Mouse (Mus musculus) neural tube, embryonic 15.5 days (tissue): ENCODE measurements around the gene Adam15. TPM values are rescaled to one million over a fixed set of nuclear protein-coding genes. Genes with fewer than 3 reads are reported as not detected.

Source experiments
- ATAC-seq: fragments of 200-750 bp; cut with Nextera tagmentation; 2 replicates; pipeline ENCODE4 v1.8.0; 2017; ENCODE audit warnings: mild to moderate bottlenecking, moderate TSS enrichment, moderate library complexity; ENCODE audit not compliant: low FRiP score
- H3K27ac ChIP-seq: fragments of 300-500 bp; sonication (generic); replicated peaks from 2 replicates; pipeline ENCODE4 v1.5.1; 2015; ENCODE audit warnings: mild to moderate bottlenecking, inconsistent platforms
- H3K27me3 ChIP-seq: fragments of 300-500 bp; sonication (generic); replicated peaks from 2 replicates; pipeline ENCODE4 v1.6.1; 2015; ENCODE audit warnings: inconsistent platforms
- H3K36me3 ChIP-seq: fragments of 300-500 bp; sonication (generic); 2 replicates; pipeline ENCODE4 v1.6.1; 2015; ENCODE audit warnings: inconsistent platforms
- H3K4me1 ChIP-seq: fragments of 300-500 bp; sonication (generic); 2 replicates; pipeline ENCODE4 v1.6.1; 2015; ENCODE audit warnings: inconsistent platforms
- H3K4me2 ChIP-seq: fragments of 300-500 bp; sonication (generic); 2 replicates; pipeline ENCODE4 v1.6.1; 2015; ENCODE audit warnings: inconsistent platforms, mild to moderate bottlenecking, moderate library complexity
- H3K4me3 ChIP-seq: fragments of 300-500 bp; sonication (generic); replicated peaks from 2 replicates; pipeline ENCODE4 v1.5.1; 2015; ENCODE audit warnings: mild to moderate bottlenecking, inconsistent platforms
- H3K9ac ChIP-seq: fragments of 300-500 bp; sonication (generic); replicated peaks from 2 replicates; pipeline ENCODE4 v1.6.1; 2015; ENCODE audit warnings: mild to moderate bottlenecking, inconsistent platforms
- H3K9me3 ChIP-seq: fragments of 300-500 bp; sonication (generic); replicated peaks from 2 replicates; pipeline ENCODE4 v1.6.1; 2016; ENCODE audit warnings: inconsistent platforms
- WGBS: fragments of 180-500 bp; shearing (Covaris S2); methylation state at CpG from one replicate; pipeline ENCODE4 v1.1.7; 2015; ENCODE audit warnings: mixed read lengths; 5-methylcytosine and 5-hydroxymethylcytosine counted together
- polyA plus RNA-seq: library from polyadenylated mRNA; unstranded; fragments of >200 nt; fragmentation: Nextera tagmentation; extraction: Ambion mirVana; gene quantifications from 2 replicates; pipeline ENCODE4 v1.2.1, GENCODE M21; 2015

The Adam15 gene
- polyA plus RNA-seq, 1 experiment from 2014 or later, result 69.9 TPM

DNA sequence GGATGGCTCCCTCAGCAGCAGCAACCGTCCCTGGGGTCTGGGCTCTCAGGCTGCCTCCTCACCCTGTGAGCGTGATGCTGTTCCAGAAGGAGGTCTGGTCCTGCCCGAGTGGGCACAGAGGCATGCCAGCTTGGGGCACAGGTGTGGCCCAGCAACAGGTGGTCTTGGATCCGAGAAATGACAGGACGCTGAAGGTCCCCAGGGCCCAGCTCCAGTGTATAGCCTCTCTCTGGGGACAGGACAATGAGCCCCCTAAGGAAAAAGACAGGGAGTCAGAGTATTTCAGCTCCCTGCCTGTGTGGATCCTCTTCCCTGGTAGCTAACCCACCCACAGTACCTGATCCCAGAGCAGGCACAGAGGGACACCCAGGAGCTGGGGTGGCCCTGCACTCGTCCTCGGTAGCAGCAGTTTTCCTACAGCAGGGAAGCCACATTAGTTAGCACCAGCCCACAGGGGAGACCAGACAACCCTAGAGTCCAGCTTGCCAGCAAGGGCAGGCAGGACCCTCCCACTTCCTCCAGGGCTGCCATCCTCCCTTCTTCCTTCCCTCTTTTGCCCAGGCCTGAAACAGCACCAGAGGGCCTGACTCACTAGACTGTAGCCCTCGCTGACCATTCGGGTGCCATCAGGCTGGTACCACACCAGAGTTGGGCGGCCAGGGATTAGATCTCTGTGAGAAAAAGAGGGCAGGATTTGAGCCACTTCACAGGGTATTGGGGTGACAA lies 2.8 kb downstream of the Adam15 start:
- Histone ChIP-seq H3K9ac (no peak overlapping the region), H3K9me3 (no peaks in the 10 kb centered on the region), H3K27me3 (0 out of 2 replicates have a peak, but pooled peaks cover 2% of the 10 kb centered on the region), H3K4me1 (peaks cover 28% of the 10 kb centered on the region), H3K4me3 (no peak overlapping the region), H3K27ac (no peak overlapping the region), H3K4me2 (no peak overlapping the region), H3K36me3 (peaks cover 27% of the 10 kb centered on the region; the same call in 1 of the 2 replicates)
- 77% methylated on average over 10 of the region's 10 CpGs for WGBS
- ATAC-seq, result no peak

DNA sequence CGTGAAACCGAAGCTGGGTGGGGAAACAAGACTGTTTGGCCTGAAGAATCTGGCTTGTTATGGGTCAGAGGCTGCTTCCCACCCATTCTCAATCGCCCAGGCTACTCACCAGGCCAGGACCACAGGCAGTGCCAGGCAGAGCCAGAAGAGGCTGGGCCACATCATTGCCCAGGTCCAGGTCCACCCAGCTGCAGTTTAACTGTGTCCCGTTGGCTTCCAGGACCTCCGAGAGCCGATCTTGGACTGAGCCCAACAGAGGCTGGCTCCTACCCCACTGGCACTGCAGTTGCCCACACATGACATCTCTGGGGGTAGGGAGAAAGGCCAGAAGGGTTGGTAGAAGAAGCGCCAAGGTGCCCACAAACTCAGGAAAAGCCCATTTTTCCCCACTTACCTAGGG lies 6.5 kb downstream of the Adam15 start:
- H3K27ac ChIP-seq, result 0 out of 2 replicates have a peak overlapping the region, but pooled peaks have one; percentile 2
- 85% methylated on average over 7 of the region's 7 CpGs for WGBS
- no peak overlapping the region for H3K9ac ChIP-seq
- no peaks in the 10 kb centered on the region for H3K27me3 ChIP-seq
- H3K36me3 ChIP-seq, result peaks cover 27% of the 10 kb centered on the region; the same call in 1 of the 2 replicates
- H3K4me1 ChIP-seq, result peaks cover 34% of the 10 kb centered on the region
- H3K4me3 ChIP-seq, result no peak overlapping the region
- H3K4me2 ChIP-seq, result no peak overlapping the region
- ATAC-seq, result no peak
- no peaks in the 10 kb centered on the region for H3K9me3 ChIP-seq

DNA sequence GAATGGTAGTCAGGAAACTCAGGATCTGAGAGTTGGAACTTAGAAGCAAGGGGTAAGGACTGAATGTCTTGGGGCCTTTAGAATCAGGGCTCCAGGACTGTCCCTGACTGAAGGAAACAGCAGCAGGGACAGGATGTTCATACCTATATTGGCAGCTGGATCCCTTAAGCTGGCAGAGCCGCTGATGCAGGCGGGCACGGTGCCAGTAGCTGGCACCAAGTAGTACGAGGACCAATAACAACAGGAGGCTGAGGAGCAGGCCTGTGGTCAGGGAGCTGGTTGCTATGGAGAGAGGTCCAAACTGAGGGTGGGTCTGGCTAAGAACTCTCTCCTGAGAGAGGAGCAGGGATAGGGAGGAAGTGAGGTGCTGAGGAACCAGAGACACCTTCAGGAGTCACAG lies 8.0 kb downstream of the Adam15 start:
- ATAC-seq, result no peak
- peaks cover 27% of the 10 kb centered on the region; the same call in 1 of the 2 replicates for H3K36me3 ChIP-seq
- no peak overlapping the region for H3K27ac ChIP-seq
- H3K9me3 ChIP-seq, result no peaks in the 10 kb centered on the region
- H3K4me3 ChIP-seq, result no peak overlapping the region
- no peak overlapping the region for H3K9ac ChIP-seq
- H3K4me1 ChIP-seq, result peaks cover 47% of the 10 kb centered on the region
- 77% methylated on average over 4 of the region's 4 CpGs for WGBS
- no peaks in the 10 kb centered on the region for H3K27me3 ChIP-seq
- no peak overlapping the region for H3K4me2 ChIP-seq

DNA sequence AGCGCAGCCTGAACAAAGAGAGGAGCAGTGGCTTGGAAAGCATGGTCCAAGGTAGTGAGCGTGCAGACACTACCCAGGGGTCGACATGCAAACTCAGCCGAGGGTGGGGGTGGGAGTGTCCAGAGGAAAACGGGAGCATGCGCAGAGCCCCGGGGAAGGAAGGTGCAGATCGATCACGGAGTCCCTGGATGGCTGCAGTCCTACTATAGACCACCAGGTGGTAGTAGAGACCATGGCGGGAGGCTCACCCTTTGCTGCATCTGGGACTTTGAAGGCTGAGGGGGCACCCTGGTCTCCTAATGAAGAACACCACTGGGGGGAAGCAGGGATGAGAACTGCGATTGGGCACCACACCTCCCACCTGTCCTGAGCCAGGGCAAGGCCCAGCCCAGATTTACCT lies 9.3 kb downstream of the Adam15 start:
- 4% methylated on average over 11 of the region's 11 CpGs for WGBS
- Histone ChIP-seq H3K36me3 (peaks cover 21% of the 10 kb centered on the region; the same call in 1 of the 2 replicates), H3K27ac (no peak overlapping the region), H3K9ac (peak overlapping the region; percentile 39), H3K9me3 (no peaks in the 10 kb centered on the region), H3K4me2 (peak overlapping the region; percentile 66), H3K4me1 (peaks cover 54% of the 10 kb centered on the region), H3K27me3 (no peaks in the 10 kb centered on the region), H3K4me3 (peak overlapping the region; percentile 35)
- ATAC-seq, result peak; percentile 63

DNA sequence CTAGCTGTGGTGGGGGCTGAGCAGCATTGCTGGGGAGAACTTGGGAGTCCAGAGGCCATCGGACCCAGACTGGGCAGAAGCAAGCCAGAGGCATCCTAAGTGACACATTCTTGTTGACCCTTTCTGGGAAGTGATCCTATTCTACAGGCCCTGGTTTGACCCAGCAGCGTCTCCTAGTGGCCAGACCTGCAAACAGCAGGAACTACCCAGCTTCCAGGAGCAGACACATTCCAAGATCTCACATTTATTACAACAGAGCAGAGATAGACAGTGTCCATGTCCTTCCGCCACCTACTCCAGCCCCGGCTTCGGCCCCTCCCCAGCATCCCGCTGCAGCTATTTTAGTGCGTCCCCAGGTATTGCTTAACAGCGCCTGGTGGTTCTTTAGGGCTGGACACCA lies 10.4 kb downstream of the Adam15 start:
- 0 out of 2 replicates have a peak overlapping the region, but pooled peaks have one; percentile 11 for H3K9ac ChIP-seq
- no peak overlapping the region for H3K4me3 ChIP-seq
- 32% methylated on average over 8 of the region's 8 CpGs for WGBS
- peaks cover 54% of the 10 kb centered on the region for H3K4me1 ChIP-seq
- no peak for ATAC-seq
- no peak overlapping the region for H3K27ac ChIP-seq
- H3K36me3 ChIP-seq, result peaks cover 17% of the 10 kb centered on the region; the same call in 1 of the 2 replicates
- H3K9me3 ChIP-seq, result no peaks in the 10 kb centered on the region
- H3K27me3 ChIP-seq, result no peaks in the 10 kb centered on the region
- 0 out of 2 replicates have a peak overlapping the region, but pooled peaks have one; percentile 3 for H3K4me2 ChIP-seq

DNA sequence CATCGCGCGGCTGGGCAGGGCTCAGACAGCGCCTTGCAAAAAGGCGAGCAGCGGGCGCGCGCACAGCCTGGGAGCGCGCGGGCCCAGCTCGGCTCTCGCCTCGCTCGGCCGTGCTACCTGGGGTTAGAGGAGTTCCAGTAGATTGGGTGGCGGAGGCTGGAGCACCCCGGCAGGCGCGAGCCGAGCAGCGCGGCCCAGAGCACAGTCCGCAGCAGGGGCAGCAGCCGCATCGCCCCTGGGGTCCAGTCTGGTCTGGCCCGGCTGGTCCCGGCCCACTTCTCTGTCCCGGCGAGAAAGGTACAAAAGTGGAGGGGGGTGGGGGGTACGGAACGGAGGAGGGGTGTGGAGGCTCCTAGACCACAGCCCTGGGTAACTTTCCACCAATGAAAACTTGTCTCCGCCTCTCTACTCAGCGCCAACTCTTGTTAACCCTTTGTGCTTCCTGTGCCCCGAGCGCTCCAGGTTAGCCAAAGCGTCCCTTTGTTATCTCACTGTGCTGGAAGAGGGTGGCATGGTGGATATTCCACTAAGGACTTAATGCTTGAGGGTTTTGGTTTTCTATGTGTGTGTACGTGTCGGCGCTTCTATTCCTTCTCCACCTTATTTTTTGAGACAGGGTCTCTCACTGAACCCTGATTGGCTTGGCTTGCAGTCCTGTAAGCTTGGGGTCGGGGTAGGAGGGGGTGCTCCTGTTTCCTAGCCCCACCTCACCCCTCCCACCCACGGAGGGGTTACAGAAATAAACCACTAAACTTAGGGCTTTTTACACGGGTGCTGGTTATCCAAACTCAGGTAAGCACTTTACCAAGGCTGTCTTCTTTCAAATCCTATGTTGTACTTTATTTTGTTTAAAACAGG lies 11.8 kb downstream of the Adam15 start, which contains the start of gene Efna4:
Gene Efna4, minus strand, starts transcription at position 308 of the 858 bp plus-strand sequence.
- H3K9ac ChIP-seq, result peak within 1 kb of the TSS; percentile 71

DNA sequence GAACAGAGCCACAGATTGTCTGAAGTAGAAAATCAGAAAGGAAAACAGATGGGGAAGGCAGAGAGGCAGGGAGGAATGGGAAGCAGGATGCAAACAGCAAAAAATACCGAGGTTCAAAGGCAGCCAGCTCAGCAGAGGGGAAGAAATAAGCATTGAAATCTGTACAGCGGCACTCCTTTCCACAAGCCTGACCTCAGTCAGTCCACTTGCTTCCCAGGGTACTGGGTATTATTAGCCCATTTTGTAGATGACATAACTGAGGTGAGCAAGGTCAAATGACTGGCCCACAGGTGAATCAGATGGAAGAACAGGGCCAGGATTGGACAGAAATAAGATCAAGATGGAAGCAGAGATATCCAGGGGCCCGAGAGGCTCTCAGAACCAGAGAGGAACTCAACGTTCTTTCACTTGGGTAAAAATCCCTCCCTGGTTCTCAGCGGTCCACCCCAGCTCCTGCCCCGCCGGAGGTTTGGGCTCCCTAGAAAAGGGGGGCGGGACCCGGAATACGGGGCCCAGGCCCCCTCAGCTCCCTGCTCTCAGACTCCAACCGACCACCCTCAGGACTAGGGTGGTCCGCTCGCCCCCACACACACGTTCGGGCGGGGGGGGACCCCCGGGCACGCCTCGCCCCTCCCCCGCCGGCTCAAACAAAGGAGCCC lies 12.6 kb downstream of the Adam15 start:
- no peak; the same call in 1 of the 2 replicates for ATAC-seq
- peak overlapping the region; percentile 71 for H3K9ac ChIP-seq
- H3K27ac ChIP-seq, result peak overlapping the region; percentile 58; the same call in 1 of the 2 replicates
- no peaks in the 10 kb centered on the region for H3K9me3 ChIP-seq
- WGBS, result 1% methylated on average over 21 of the region's 21 CpGs
- peak overlapping the region; percentile 90 for H3K4me2 ChIP-seq
- no peaks in the 10 kb centered on the region for H3K27me3 ChIP-seq
- H3K4me1 ChIP-seq, result peaks cover 66% of the 10 kb centered on the region
- H3K4me3 ChIP-seq, result peak overlapping the region; percentile 77
- H3K36me3 ChIP-seq, result no peaks in the 10 kb centered on the region

More for the DNA sequence above, 11.8 kb downstream of the Adam15 start, which contains the start of gene Efna4:
- Histone ChIP-seq H3K9me3 (no peaks in the 10 kb centered on the region), H3K4me1 (peaks cover 59% of the 10 kb centered on the region), H3K36me3 (peaks cover 4% of the 10 kb centered on the region; the same call in 1 of the 2 replicates), H3K4me3 (peak within 1 kb of the TSS; percentile 77), H3K4me2 (peak within 1 kb of the TSS; percentile 90), H3K27me3 (no peaks in the 10 kb centered on the region), H3K27ac (peak within 1 kb of the TSS; percentile 58; the same call in 1 of the 2 replicates)
- ATAC-seq, result peak; percentile 71
- WGBS, result under 1% methylated on average over 41 of the region's 44 CpGs

DNA sequence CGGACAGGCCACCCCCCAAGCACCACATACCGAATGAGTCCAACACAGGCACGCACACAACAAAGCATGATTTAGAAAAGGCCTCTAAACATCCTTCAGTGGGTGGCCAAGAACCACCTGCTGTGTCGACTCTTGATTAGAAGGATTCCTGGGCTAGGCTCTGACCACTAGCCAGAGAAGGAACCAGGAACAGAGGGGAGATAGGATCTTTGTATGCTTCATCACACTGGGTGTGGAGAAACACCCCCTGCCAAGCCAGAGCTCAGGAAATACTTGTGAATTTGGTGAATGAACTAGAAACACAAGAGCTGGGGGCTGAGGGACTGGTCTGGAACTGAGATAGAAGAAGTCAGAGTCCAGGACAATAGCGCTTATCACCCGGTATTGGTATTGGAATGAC lies 13.3 kb downstream of the Adam15 start:
- Histone ChIP-seq H3K36me3 (no peaks in the 10 kb centered on the region), H3K9ac (no peak overlapping the region), H3K9me3 (no peaks in the 10 kb centered on the region), H3K4me3 (peak overlapping the region; percentile 77), H3K4me2 (peak overlapping the region; percentile 90), H3K27me3 (no peaks in the 10 kb centered on the region), H3K27ac (no peak overlapping the region), H3K4me1 (peaks cover 66% of the 10 kb centered on the region)
- WGBS, result 11% methylated on average over 6 of the region's 6 CpGs
- ATAC-seq, result no peak

DNA sequence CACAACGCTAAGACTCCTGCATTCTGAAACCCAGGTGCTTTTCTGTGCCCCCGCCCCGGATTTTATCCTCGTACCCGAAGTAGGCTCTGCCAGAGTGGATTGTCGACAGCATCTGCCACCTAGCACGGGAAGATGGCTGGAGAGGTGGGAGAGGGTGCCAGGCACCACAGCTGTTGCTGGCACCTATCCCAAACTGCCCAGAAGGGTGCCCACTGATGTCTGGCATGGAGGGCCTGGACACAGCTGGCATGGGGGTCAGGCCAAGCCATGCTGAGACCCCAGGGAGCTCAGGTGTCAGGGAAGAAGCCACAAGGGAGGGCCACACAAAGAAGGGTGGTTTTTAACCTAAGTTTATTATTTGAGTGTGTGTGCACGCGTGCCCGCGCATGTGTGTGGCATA lies 16.7 kb downstream of the Adam15 start:
- Histone ChIP-seq H3K36me3 (no peaks in the 10 kb centered on the region), H3K4me2 (no peak overlapping the region), H3K27ac (no peak overlapping the region), H3K9me3 (no peaks in the 10 kb centered on the region), H3K4me1 (peaks cover 45% of the 10 kb centered on the region), H3K27me3 (no peaks in the 10 kb centered on the region), H3K4me3 (no peak overlapping the region), H3K9ac (no peak overlapping the region)
- 41% methylated on average over 11 of the region's 11 CpGs for WGBS
- ATAC-seq, result no peak

DNA sequence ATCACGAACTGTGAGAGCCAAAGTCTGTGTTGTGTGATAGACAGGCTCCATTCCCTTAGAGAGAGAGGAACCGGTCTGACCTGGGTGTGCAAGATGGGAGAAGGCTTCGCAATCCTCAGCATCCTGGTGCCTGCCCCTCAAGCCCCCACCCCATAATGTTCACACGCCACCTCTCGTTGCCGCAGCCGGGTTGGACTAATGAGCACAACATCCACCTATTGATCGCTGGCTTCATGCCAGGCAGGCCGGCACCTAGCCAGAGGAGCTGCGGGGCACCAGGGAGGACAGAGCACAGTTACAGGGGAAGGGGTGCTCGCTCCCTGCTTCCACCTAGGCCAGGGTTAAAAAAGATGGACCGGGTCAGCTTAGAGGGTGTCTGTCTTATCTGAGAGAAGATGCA lies 17.3 kb downstream of the Adam15 start:
- Histone ChIP-seq H3K27ac (no peak overlapping the region), H3K4me2 (no peak overlapping the region)

DNA sequence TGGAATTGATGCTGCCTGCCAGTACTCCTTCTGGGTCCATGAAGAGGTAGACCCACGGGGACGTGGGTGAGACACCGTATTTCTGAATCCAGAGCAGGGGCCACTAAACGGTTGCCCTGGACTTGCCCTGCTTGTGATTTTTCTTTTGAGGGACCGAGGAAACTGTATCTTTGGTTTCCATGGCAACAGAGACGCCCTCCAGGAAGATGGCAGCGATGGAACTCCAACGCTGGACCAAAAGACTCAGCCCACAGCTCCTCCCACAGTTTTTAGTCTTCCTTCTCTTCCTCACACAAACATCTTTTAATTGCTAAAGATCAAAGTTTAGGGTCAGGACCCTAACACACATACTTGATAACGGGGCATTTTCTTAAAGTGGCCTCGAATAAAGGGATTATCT lies 17.8 kb downstream of the Adam15 start:
- H3K4me2 ChIP-seq, result no peak overlapping the region
- peaks cover 46% of the 10 kb centered on the region for H3K4me1 ChIP-seq
- no peak for ATAC-seq
- WGBS, result 34% methylated on average over 10 of the region's 10 CpGs
- no peaks in the 10 kb centered on the region for H3K9me3 ChIP-seq
- no peak overlapping the region for H3K4me3 ChIP-seq
- no peak overlapping the region for H3K27ac ChIP-seq
- H3K36me3 ChIP-seq, result no peaks in the 10 kb centered on the region
- H3K9ac ChIP-seq, result no peak overlapping the region
- H3K27me3 ChIP-seq, result no peaks in the 10 kb centered on the region

More for the DNA sequence above, 17.3 kb downstream of the Adam15 start:
- H3K9me3 ChIP-seq, result no peaks in the 10 kb centered on the region
- H3K9ac ChIP-seq, result no peak overlapping the region
- ATAC-seq, result no peak
- H3K36me3 ChIP-seq, result no peaks in the 10 kb centered on the region
- 20% methylated on average over 12 of the region's 12 CpGs for WGBS
- peaks cover 46% of the 10 kb centered on the region for H3K4me1 ChIP-seq
- H3K4me3 ChIP-seq, result no peak overlapping the region
- H3K27me3 ChIP-seq, result no peaks in the 10 kb centered on the region
